Mouse (Mus musculus): ENCODE measurements at regions not wholly inside any gene's neighbourhood (a gene's known extent, or its start where the extent isn't known, plus 50 kb on each side); places are given as distances from the start of the nearest gene placed in this dataset.
A peak's percentile ranks its signal among the peaks of the same experiment; 100 is the strongest.
"Not testable (repeated sequence)": the region's sequence is repeated elsewhere in the genome, so short reads cannot be mapped to it uniquely, and the experiment has no call there.

DNA sequence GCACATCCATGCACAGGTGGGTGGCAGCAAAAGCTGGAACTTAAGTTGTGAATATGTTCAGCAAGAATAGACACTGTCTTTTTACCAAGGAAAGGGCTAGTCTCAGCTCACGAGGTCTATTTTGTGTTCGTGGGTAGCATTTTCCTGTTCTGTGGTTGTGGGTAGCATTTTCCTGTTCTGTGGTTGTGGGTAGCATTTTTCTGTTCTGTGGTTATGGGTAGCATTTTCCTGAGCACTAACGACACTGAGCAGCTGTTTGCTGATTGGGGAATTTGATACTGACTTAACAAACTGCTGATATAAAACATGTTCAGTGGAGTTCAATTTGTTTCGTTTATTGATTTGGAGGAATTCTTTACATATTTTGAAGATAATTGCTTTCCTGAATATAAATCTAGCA is 837.8 kb upstream of the Vwc2 start:
- no peak for DNase-seq

GRCm38 (mm10) chr11:10283553-10283952 is 830.5 kb upstream of the Vwc2 start:
- DNase-seq: no peak

DNA sequence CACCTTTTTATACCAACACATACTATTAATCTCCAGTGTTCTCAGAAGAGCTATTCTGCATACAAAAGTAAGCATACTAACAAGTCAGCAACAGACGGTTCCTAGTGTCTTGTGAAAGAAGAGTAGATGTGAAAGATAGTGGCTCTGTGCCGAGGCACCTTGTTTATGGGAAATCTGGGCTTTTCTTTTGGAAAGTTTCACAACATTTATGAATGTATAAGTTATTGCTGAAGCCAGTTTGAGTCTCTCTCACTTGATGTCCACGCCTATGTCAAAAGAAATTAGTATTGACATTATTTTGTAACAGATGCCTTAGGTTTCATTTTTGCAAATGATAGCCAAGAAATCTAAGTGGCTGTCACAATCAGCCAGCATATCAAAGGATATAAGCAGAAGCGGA is 822.0 kb upstream of the Vwc2 start:
- DNase-seq: no peak

- no peak for DNase-seq
Observed at GRCm38 (mm10) chr11:10309023-10309720, 804.9 kb upstream of the Vwc2 start.

DNA sequence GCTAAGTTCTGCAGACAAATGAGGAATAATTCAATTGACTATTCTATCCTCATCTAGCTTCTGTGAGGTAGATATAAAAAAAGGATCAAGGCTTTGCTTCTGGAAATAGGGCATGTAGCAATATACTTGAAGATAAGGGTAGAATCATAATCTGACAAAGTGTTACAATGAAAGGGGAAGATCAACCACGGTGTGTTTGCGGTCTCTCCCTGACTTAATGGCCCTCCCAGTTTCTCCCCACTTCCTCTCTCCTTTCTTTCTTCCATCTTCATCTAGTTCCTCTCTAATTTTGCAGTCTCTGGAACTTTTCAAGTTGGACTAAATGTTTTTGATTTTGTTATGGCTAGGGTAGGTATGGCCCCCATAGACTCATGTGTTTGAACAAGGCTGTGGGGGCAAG is 796.6 kb upstream of the Vwc2 start:
- DNase-seq: no peak

- DNase-seq: no peak
Observed at GRCm38 (mm10) chr11:10318048-10318759, 795.8 kb upstream of the Vwc2 start.

DNA sequence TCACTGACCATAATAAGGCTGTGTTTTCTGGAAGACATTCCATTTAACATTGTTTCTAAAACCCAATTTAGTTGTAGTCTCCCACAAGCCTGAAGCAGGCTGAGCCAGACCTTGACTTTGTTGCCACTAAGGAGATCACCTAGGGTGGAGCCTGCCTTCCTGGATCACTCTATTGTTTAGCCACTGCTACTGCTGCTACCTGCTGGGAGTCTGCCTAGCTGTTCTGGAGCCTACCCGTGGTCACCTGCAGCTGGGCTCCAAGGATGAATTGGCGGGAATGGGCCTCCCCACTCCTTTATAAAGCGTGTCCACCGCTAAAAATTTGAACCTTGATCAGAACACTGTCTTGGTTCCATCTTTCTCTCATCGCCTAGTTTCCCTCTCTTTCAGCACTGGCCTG is 783.8 kb upstream of the Vwc2 start:
- not testable (repeated sequence) for DNase-seq

DNA sequence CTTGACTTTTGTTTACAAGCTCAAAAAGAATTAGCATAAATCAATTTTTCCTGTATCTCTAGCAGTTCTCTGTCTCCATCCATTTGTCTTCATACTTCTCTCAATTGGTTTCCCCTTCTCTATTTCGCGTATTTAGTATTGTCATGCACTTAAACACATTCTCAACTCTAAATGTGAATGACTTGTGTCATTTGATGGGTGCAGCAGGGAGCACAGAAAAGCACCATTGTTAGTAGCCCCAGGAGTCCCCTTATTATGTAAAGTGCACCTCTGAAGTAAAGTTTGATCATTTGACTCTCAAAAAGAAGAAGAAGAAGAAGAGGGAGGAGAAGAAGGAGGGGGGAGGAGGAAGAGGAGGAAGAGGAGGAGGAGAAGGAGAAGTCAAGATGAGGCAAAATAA is 776.2 kb upstream of the Vwc2 start:
- no peak for DNase-seq

DNA sequence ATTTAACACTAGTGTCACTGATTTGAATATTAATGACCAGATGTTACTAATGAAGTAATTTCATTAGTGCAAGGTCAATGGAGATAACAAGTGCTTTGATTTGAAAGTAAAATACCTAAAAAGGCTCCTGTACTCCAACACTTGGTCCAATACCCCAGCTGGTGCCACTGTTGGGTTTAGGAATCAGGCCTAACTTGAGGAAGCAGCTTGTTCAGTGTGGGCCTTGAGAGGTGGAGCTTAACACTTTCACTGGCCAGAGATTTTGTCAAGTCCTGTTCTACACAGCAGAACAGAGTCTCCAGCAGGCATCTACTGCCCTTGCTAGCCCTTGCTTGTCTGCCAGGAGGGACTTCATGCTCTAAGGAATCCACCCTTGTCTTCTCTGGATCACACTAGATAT is 741.7 kb upstream of the Vwc2 start:
- peak; percentile 2 for DNase-seq

All from retina, postnatal 1 day (tissue).